Mouse (Mus musculus) testis, adult 10 weeks (tissue): ENCODE measurements around the gene Dyx1c1. TPM values are rescaled to one million over a fixed set of nuclear protein-coding genes. Genes with fewer than 3 reads are reported as not detected.

ENCODE experiments used
- polyA plus RNA-seq: library from polyadenylated mRNA; stranded (reverse); fragments of 350-450 nt; fragmentation: Illumina TruSeq; extraction: RNeasy Lipid Tissue Mini Kit (QIAGEN cat#74804); gene quantifications from one replicate; pipeline ENCODE4 v1.2.3, GENCODE M21; 2014; ENCODE audit warnings: low read depth, low replicate concordance

Dyx1c1 gene
- 44.3 TPM for polyA plus RNA-seq

GRCm38 (mm10) chr9:72958521-72959450 lies at the start of gene Dyx1c1, which contains the start of gene Gm44503:
TSS of gene Dyx1c1 (plus strand) at chr9:72958785.
TSS of gene Gm44503 (plus strand) at chr9:72958852.

GRCm38 (mm10) chr9:72925021-72925934 lies 33.3 kb upstream of the Dyx1c1 start, which contains the start of gene Pygo1:
TSS of gene Pygo1 (plus strand) at chr9:72925645.

GRCm38 (mm10) chr9:72985250-72986220 lies 26.9 kb downstream of the Dyx1c1 start, which contains the start of the genes Ccpg1os and Ccpg1:
TSS of gene Ccpg1os (minus strand) at chr9:72985382.
TSS of gene Ccpg1 (plus strand) at chr9:72985429.

Other genes with a start within 250 kb of the Dyx1c1 start
- gene Prtg, start 151.9 kb upstream of the Dyx1c1 start, polyA plus RNA-seq = 0.38 TPM
- 1.5 TPM for gene Pygo1, start 33.1 kb upstream of the Dyx1c1 start, polyA plus RNA-seq
- gene Gm44503, start 67 bp downstream of the Dyx1c1 start, polyA plus RNA-seq = not detected
- gene Ccpg1os, start 26.6 kb downstream of the Dyx1c1 start, polyA plus RNA-seq = 235 TPM
- gene Ccpg1, start 26.6 kb downstream of the Dyx1c1 start, polyA plus RNA-seq = 142 TPM
- 4.3 TPM for gene Pigb, start 81.6 kb downstream of the Dyx1c1 start, polyA plus RNA-seq
- 22.6 TPM for gene Rab27a, start 86.1 kb downstream of the Dyx1c1 start, polyA plus RNA-seq
- gene Khdc3, start 143.1 kb downstream of the Dyx1c1 start, polyA plus RNA-seq = 0.22 TPM
- gene Gm20509, start 143.7 kb downstream of the Dyx1c1 start, polyA plus RNA-seq = not detected
- gene Rsl24d1, start 154.6 kb downstream of the Dyx1c1 start, polyA plus RNA-seq = 47.3 TPM